Mouse (Mus musculus): Measurements from ENCODE around the gene Dbndd2.

Dbndd2 gene

GRCm38 (mm10) chr2:164504919-164505318 lies 19.0 kb downstream of the Dbndd2 start:
- WGBS = 96% methylated on average over 3 of the region's 3 CpGs

DNA sequence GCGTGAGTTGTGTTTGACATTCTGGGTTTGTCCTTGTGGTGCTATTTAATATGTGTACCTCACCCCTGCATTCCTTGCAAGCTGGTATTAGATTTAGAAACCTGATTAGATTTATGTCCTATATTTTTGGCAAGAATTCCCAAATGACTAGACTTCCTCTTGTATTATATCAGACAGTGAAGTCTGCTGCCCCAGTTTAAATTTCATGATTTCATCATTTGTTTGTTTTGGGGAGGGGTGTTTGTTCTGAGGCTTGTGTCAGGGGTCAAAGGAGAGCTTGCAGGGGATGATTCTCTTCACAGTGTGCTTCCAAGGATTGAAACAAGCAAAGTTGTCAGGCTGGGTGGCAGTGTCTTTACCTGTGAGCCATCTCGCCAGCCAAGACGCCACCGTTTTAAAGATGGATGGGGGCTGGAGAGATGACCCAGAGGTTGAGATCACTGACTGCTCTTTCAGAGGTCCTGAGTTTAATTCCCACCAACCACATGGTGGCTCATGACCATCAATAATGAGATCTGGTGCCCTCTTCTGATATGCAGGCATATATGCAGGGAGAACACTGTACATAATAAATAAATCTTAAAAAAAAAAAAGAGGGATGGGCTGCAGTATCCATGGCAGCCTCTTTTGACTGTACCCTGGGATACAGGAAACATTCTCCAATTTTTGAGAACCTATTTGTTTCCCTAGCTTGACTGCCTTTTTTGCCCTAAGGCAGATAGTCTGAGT lies 19.9 kb downstream of the Dbndd2 start:
- WGBS = 92% methylated on average over 4 of the region's 4 CpGs

- WGBS = 84% methylated on average over 19 of the region's 19 CpGs
Observed at GRCm38 (mm10) chr2:164507811-164508210, 21.9 kb downstream of the Dbndd2 start.

GRCm38 (mm10) chr2:164510621-164511190 lies 24.8 kb downstream of the Dbndd2 start:
- WGBS = 68% methylated on average over 4 of the region's 5 CpGs

DNA sequence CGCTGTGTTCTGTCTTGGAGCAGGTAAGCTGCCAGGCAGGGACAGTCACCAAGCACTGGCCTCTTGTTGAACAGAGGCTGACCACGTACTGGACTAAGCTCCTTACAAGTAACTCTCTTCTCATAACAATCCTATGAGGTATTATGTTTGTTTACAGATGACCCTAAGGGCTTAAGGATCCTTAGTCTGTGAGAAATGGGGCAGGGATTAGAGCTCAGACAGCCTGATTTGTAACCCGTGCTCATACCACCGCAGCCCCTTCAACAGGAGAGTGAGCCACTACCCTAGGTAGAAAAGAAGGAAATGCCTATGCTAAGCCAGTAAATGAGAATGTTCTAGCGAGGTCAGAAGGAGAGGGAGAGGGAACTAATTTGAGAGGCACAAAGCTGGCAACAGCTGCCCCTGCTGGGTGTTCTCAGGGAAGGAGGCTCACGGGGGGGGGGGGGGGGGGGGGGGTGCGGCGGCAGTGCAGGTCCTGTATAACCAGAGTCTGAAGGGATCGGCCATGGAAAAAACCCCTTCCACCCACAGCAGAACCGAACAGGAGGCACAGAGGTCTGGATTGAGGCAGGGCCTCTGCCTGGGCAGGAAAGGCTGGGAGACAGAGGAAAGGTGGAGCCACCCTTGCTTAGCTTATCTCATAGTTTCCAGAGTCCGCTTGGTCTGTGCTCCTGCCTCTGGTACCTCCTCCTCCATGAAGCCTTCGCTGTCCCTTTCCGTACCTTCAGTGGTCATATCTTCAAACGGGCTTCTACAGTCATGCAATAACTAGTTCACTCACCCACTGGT lies 26.4 kb downstream of the Dbndd2 start:
- 76% methylated on average over 11 of the region's 14 CpGs for WGBS

DNA sequence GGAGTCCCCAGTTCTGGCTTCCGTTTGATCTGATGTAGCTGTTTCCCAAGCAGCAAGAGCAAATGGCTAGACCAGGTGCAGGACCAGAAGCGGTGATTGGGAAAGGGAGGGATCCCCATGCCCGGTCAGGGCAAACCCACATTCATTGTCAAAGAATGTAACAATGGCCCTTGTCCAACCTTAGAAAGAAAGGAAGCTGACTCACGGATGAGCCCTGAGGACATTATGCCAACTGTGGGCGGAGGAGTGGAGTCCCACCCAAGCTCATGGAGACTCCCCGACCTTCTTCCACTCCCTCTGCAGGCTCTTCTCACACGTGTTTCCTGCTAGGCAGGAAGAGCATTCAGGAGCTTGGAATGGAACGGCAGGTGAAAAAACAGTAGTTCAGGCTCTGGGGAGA lies 27.5 kb downstream of the Dbndd2 start:
- WGBS = 57% methylated on average over 8 of the region's 8 CpGs

DNA sequence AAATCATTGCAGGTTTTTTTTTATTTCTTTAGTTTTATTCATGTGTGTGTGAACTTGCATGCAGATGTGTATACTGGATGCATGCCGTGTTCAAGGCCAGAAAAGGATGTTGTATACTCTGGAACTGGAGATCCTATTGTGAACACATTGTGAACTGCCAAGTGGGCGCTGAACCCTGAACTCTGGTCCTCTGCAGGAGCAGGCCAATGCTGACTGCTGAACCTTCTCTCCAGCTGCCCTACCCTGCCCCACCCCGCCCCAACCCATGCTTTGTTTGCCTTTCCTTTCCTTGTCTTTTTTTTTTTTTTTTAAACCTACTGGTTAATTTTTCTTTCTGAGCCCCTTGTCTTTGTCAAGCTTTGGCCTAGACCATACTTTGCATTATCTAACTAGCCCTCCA lies 29.0 kb downstream of the Dbndd2 start:
- WGBS = 73% methylated on average over 3 of the region's 3 CpGs

DNA sequence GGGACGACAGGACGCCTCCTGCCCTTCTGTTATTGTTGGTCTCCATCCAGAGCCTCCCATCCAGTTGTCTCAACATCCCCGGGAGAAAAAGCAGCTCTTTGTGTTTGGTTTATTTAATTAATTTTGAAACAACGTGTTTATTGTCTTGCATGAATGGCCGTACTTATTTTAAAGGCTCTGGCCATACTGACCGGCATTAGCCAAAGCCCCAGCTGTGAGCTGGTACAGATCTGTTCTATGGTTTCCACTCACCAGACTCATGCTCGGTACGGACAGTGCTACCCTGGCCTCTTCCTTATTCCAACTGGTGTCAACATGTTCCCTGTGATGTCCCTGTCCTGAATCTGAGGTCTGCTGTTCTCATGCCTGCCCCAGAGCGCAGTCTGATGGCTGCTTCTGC lies 30.0 kb downstream of the Dbndd2 start:
- 70% methylated on average over 9 of the region's 9 CpGs for WGBS

- 85% methylated on average over 11 of the region's 11 CpGs for WGBS
Observed at GRCm38 (mm10) chr2:164516592-164516991, 30.7 kb downstream of the Dbndd2 start.

DNA sequence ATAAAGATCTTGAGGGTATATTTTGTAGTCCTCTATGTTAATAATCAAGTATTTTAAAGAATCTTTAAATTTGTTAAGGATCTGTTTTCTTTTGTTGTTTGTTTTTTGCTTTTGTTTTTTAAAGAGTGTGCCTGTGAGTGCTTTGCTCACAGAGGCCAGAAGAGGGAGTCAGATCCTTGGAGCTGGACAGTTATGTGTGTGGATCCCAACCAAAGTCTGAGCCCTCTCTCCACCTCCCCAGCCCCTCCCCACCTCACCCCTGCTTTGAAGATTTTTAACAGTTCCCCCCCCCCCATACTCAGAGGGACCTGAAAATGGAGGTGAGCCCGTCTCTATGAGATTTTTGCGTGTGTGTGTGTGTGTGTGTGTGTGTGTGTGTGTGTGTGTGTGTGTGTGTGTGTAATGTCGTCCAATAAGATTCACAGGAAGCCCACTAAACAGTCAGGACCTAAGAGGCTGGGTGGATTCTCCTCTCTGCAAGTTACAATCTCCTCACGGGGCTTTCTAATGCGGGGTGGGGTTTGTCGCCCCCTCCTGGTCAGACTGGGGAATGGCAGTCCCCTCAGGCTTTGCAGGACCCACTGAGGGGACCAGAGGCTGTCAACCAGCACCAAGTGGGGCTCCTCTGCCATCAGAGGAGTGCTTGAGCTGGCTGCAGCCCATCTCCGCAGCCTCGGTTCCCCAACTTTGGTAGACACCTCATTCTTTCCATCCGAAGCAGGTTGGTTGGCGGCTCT lies 31.7 kb downstream of the Dbndd2 start:
- 42% methylated on average over 10 of the region's 10 CpGs for WGBS

GRCm38 (mm10) chr2:164518266-164519170 lies 32.6 kb downstream of the Dbndd2 start:
- WGBS = 44% methylated on average over 11 of the region's 11 CpGs

DNA sequence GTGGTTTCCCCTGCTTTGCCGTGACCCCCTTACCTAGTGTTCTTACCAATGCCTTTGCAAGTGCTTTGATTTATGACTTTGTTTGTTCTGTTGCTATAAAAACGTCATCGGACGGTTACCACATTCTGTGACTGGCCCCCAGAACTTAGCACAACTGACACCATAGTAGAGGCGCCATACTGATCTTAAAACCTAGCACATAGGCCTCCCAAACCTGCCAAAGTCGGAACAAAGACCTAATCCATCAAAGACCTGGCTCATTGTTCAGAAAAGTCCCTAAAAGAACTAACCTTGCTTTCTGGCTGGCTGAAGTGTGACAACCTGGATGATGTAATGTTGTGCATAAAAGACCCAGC lies 33.2 kb downstream of the Dbndd2 start:
- WGBS = 83% methylated on average over 6 of the region's 6 CpGs

DNA sequence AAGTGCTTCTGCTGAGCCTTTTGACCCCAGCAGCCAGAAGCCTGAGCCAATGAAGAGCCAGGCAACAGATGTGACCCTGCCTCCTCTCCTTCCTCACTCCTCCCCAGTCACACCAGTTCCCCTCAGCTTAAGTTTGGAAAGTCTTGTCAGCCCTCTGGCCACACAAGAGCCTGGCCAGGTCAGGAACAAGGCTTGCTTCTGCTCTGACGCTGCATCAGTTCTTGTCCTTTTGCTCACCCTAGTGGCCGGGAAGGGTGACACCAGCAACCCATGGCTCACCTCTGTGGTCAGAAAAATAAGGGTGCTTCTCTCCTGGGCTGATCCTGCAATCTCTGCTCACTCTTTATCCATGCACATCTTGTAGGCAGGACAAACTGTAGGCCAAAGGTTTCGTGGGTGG lies 34.9 kb downstream of the Dbndd2 start:
- WGBS = 39% methylated on average over 3 of the region's 3 CpGs

GRCm38 (mm10) chr2:164521841-164522240 lies 35.9 kb downstream of the Dbndd2 start:
- WGBS = 11% methylated on average over 11 of the region's 11 CpGs

DNA sequence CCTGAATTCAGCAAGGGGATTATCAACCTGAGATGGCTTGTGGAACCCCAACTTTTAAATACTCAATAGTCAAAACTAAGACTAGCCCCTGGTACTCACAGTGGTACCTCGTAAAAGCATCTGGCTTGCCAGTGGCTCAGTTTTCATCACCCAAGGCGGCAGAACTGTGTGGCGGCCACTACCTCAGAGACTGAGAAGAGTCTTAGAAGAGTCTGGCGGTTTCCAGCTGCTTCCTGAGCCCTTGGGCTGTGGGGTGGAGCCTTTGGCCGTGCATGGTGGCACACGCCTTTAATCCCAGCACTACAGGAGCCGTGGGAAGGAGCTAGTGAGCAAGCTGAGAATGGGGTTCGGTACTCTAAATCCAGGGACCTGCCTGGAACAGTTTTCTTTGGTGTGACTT lies 36.4 kb downstream of the Dbndd2 start:
- 33% methylated on average over 8 of the region's 8 CpGs for WGBS

DNA sequence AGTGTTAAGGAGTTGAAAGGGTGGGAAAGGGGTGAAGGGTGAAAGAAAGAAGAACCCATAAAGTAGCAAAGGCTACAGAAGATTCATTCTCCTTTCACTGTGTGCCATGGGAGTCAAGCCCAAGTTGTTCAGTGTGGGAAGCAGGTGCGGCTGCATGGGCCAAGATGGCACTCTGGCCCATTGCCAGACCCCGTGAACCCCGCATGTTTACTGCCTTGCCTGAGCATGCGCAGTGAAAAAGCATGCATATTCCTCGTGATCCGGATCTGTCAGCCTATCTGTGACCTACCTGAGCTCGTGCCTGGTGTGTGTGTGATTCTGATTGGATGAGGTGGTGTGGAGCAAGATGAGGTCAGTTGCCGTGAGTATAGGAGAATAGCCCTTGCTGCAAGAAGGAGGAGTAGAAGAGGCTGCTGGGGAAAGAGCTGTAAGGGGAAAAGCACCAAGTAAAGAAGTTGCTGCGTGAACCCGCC lies 37.4 kb downstream of the Dbndd2 start:
- 80% methylated on average over 10 of the region's 10 CpGs for WGBS

DNA sequence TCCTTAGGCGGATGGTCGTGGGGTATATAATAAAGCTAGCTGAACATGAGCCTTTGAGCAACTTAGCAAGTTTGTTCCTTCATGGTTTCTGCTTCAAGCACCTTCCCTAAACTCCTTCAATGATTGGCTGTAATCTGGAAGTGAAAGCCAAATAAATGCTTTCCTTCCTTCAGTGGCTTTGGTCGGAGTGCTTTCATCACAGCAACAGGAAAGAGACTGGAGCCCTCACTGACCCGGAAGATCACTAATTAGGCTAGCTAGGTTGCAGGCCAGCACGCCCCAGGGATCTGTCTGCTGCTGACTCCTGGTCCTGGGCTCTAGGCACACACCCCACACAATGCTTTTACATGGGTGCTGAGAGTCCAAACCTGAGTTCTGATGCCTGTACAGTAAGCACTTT lies 42.7 kb downstream of the Dbndd2 start:
- WGBS = 73% methylated on average over 5 of the region's 5 CpGs

DNA sequence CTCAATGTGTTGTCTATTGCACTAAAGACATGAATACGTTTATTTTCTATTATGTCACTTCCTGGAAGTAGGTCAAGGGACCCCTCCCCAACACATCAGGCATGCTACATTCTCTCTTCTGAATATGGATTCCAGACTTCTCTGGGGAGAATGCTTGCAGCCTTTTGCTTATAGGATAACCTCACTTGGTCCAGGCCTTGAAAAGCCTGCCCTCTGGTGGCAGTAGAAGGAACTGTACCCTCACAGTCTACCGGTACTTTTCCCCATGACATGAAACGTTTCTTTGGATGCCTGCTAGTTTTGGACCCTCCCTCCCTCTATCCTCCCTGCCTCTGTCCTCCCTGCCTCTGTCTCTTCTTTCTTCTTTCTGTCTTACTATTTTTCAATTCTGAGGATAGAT lies 45.3 kb downstream of the Dbndd2 start:
- WGBS = 2% methylated on average over 3 of the region's 3 CpGs

DNA sequence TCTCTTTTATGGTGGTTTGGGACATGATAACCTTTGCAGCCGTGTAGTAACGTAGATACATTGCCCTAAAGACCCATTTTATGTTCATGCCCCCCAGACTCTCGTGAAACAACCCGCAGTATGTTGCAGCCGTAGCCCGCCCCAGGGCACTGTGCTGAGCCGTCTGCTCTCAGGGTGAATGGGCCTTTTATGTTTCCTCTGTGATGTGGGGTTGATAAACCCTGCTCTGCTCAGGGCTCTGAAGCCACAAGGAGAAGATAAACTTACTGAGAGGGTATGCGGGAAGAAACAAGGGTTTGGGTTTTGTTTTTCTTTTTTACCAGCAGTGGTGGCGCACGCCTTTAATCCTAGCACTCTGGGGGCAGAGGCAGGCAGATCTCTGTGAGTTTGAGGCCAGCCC lies 48.4 kb downstream of the Dbndd2 start:
- WGBS = 84% methylated on average over 10 of the region's 10 CpGs

GRCm38 (mm10) chr2:164537003-164537402 lies 51.1 kb downstream of the Dbndd2 start:
- 77% methylated on average over 4 of the region's 4 CpGs for WGBS

Data from cerebral cortex, adult 2 months (tissue).